Mouse (Mus musculus) thymus, adult 2 months (tissue): ENCODE data around the gene Acyp2.

Experiments used
- CTCF ChIP-seq: fragments of 200-500 bp; IDR thresholded peaks from 2 replicates; pipeline ENCODE4 v1.5.1; 2012; ENCODE audit warnings: mild to moderate bottlenecking, control low read depth, low read length, moderate library complexity, borderline replicate concordance; ENCODE audit not compliant: control insufficient read depth, poor library complexity, insufficient read depth; ENCODE audit errors: extremely low read depth
- POLR2A ChIP-seq: fragments of 200-500 bp; IDR thresholded peaks from 2 replicates; pipeline ENCODE4 v1.6.1; 2012; ENCODE audit warnings: mild to moderate bottlenecking, low read length, control low read depth, moderate library complexity; ENCODE audit not compliant: control insufficient read depth, poor library complexity, insufficient read depth; ENCODE audit errors: extremely low read depth

DNA sequence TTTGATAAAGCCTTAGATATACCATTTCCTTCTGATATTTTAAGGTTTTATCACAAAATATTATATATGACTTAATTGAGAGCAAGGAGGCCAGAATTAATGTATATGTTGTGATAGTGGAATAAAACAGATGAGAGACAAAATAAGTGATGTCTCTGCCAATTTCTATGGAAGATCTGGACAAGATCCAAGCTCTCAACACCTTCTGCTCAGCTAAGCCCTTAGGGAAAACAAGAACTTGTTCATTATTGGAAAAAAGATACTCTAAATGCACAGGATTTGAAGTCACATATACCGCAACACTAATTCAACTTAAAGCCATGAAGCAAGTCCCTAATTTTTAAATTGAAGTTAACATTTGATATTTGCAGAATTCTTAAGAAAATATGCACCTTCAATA, 96.0 kb downstream of the Acyp2 start:
- TF ChIP-seq POLR2A (no peak), CTCF (no peak)
